Mouse (Mus musculus) limb, embryonic 12.5 days (tissue): Measurements from ENCODE around the gene Cbfb. TPM values are rescaled to one million over a fixed set of nuclear protein-coding genes. Genes with fewer than 3 reads are reported as not detected.
A peak's percentile ranks its signal among the peaks of the same experiment; 100 is the strongest.
"Not testable (repeated sequence)": the region's sequence is repeated elsewhere in the genome, so short reads cannot be mapped to it uniquely, and the experiment has no call there.

Experiments
- ATAC-seq: fragments of 200-750 bp; cut with Nextera tagmentation; 2 replicates; pipeline ENCODE4 v1.8.0; 2017; ENCODE audit warnings: low read depth, moderate TSS enrichment; ENCODE audit not compliant: insufficient number of reproducible peaks, insufficient read depth, low FRiP score, low TSS enrichment
- H3K27ac ChIP-seq: fragments of 300-500 bp; sonication (generic); 2 replicates; pipeline ENCODE4 v1.5.1; 2016; ENCODE audit warnings: mild to moderate bottlenecking, moderate library complexity
- H3K27me3 ChIP-seq: fragments of 300-500 bp; sonication (generic); 2 replicates; pipeline ENCODE4 v1.6.1; 2016; ENCODE audit warnings: mild to moderate bottlenecking, moderate library complexity
- H3K36me3 ChIP-seq: fragments of 300-500 bp; sonication (generic); 2 replicates; pipeline ENCODE4 v1.6.1; 2016; ENCODE audit warnings: mild to moderate bottlenecking, moderate library complexity
- H3K4me1 ChIP-seq: fragments of 300-500 bp; sonication (generic); replicated peaks from 2 replicates; pipeline ENCODE4 v1.6.1; 2016
- H3K4me2 ChIP-seq: fragments of 300-500 bp; sonication (generic); 2 replicates; pipeline ENCODE4 v1.6.1; 2016; ENCODE audit warnings: mild to moderate bottlenecking, moderate library complexity
- H3K4me3 ChIP-seq: fragments of 300-500 bp; sonication (generic); replicated peaks from 2 replicates; pipeline ENCODE4 v1.5.1; 2016; ENCODE audit warnings: mild to moderate bottlenecking
- H3K9ac ChIP-seq: fragments of 300-500 bp; sonication (generic); replicated peaks from 2 replicates; pipeline ENCODE4 v1.6.1; 2016; ENCODE audit warnings: mild to moderate bottlenecking, moderate library complexity
- H3K9me3 ChIP-seq: fragments of 300-500 bp; sonication (generic); 2 replicates; pipeline ENCODE4 v1.6.1; 2016; ENCODE audit warnings: mild to moderate bottlenecking, moderate library complexity
- WGBS: fragments of 180-500 bp; shearing (Covaris S2); methylation state at CpG from one replicate; pipeline ENCODE4 v1.1.7; 2016; 5-methylcytosine and 5-hydroxymethylcytosine counted together
- polyA plus RNA-seq: library from polyadenylated mRNA; unstranded; fragments of >200 nt; fragmentation: Nextera tagmentation; extraction: Ambion mirVana; gene quantifications from 2 replicates; pipeline ENCODE4 v1.2.1, GENCODE M21; 2016

The Cbfb gene
- polyA plus RNA-seq, 1 experiment from 2014 or later = 109 TPM

- Histone ChIP-seq H3K27ac (peak overlapping the region; percentile 91; the same call in 1 of the 2 replicates), H3K9me3 (no peaks in the 10 kb centered on the region), H3K4me2 (peak overlapping the region; percentile 85), H3K4me1 (peaks cover 18% of the 10 kb centered on the region), H3K9ac (peak overlapping the region; percentile 87), H3K4me3 (peak overlapping the region; percentile 95), H3K36me3 (no peaks in the 10 kb centered on the region), H3K27me3 (no peaks in the 10 kb centered on the region)
- no peak; the same call in 1 of the 2 replicates for ATAC-seq
- WGBS = under 1% methylated on average over 27 of the region's 27 CpGs
Observed at GRCm38 (mm10) chr8:105225272-105225593, 54.8 kb downstream of the Cbfb start.

DNA sequence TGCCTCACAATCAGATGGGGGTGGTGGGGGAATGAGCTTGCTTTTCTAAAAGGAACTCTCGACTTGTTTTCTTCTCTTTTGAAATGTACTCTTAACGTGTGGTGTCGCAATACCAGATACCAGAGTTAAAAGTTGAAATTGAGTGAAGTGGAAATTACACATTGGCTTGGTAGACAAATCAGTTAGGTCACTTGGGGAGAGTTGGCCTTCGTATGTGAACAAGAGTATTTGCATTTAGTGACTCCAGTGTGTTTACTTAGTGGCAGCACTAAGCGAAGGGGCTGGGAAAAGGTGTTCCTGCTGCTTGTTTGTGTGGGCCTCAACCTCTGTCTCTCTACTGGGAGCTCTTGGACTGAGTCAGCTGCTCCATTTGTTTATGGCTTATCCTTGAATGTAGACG lies 55.4 kb downstream of the Cbfb start:
- H3K27ac ChIP-seq = no peak overlapping the region
- H3K4me1 ChIP-seq = peaks cover 18% of the 10 kb centered on the region
- H3K36me3 ChIP-seq = no peaks in the 10 kb centered on the region
- no peak for ATAC-seq
- peak overlapping the region; percentile 87 for H3K9ac ChIP-seq
- H3K4me3 ChIP-seq = peak overlapping the region; percentile 95
- no peaks in the 10 kb centered on the region for H3K27me3 ChIP-seq
- H3K9me3 ChIP-seq = no peaks in the 10 kb centered on the region
- peak overlapping the region; percentile 85 for H3K4me2 ChIP-seq
- WGBS = 25% methylated on average over 6 of the region's 6 CpGs

- Histone ChIP-seq H3K4me2 (no peak overlapping the region), H3K4me3 (no peak overlapping the region), H3K27me3 (no peaks in the 10 kb centered on the region), H3K9me3 (no peaks in the 10 kb centered on the region), H3K9ac (no peak overlapping the region), H3K27ac (no peak overlapping the region), H3K36me3 (peaks cover 32% of the 10 kb centered on the region), H3K4me1 (no peaks in the 10 kb centered on the region)
- no peak for ATAC-seq
- WGBS = 90% methylated on average over 12 of the region's 12 CpGs
Observed at GRCm38 (mm10) chr8:105231503-105232320, 61.2 kb downstream of the Cbfb start.

DNA sequence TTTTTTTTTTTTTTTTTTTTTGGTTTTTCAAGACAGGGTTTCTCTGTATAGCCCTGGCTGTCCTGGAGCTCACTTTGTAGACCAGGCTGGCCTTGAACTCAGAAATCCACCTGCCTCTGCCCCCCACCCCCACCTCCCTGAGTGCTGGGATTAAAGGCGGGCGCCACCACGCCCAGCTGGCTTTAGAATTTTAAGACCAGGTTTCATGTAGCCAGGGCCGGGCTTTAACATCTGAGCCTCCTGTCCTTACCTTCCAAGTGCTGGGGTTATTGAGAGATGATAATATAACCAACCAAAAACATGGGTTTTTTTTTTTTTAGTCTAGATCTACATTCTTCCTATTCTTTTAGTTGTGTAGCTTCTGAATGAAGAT lies 61.8 kb downstream of the Cbfb start:
- not testable (repeated sequence) for H3K27me3 ChIP-seq, H3K9ac ChIP-seq, H3K9me3 ChIP-seq, H3K4me2 ChIP-seq, H3K27ac ChIP-seq, H3K4me3 ChIP-seq, H3K4me1 ChIP-seq, ATAC-seq
- H3K36me3 ChIP-seq = peaks cover 33% of the 10 kb centered on the region
- WGBS = 87% methylated on average over 4 of the region's 4 CpGs

GRCm38 (mm10) chr8:105233126-105233935 lies 62.9 kb downstream of the Cbfb start:
- ATAC-seq = no peak
- H3K36me3 ChIP-seq = peaks cover 39% of the 10 kb centered on the region
- no peak overlapping the region for H3K9ac ChIP-seq
- no peak overlapping the region for H3K4me2 ChIP-seq
- no peaks in the 10 kb centered on the region for H3K27me3 ChIP-seq
- 53% methylated on average over 1 of the region's 1 CpGs for WGBS
- no peaks in the 10 kb centered on the region for H3K4me1 ChIP-seq
- H3K4me3 ChIP-seq = no peak overlapping the region
- no peaks in the 10 kb centered on the region for H3K9me3 ChIP-seq
- no peak overlapping the region for H3K27ac ChIP-seq

GRCm38 (mm10) chr8:105235206-105235605 lies 64.7 kb downstream of the Cbfb start:
- ATAC-seq = no peak
- peaks cover 57% of the 10 kb centered on the region for H3K36me3 ChIP-seq

GRCm38 (mm10) chr8:105237442-105238142 lies 67.1 kb downstream of the Cbfb start:
- H3K27ac ChIP-seq = no peak overlapping the region
- WGBS = 93% methylated on average over 14 of the region's 14 CpGs
- no peak overlapping the region for H3K4me3 ChIP-seq
- no peak overlapping the region for H3K4me2 ChIP-seq
- H3K9me3 ChIP-seq = no peaks in the 10 kb centered on the region
- no peaks in the 10 kb centered on the region for H3K27me3 ChIP-seq
- peaks cover 72% of the 10 kb centered on the region for H3K36me3 ChIP-seq
- no peak for ATAC-seq
- H3K4me1 ChIP-seq = no peaks in the 10 kb centered on the region
- H3K9ac ChIP-seq = no peak overlapping the region

More at GRCm38 (mm10) chr8:105235206-105235605, 64.7 kb downstream of the Cbfb start:
- 70% methylated on average over 1 of the region's 1 CpGs for WGBS
- Histone ChIP-seq H3K4me1 (no peaks in the 10 kb centered on the region), H3K4me3 (no peak overlapping the region), H3K9me3 (no peaks in the 10 kb centered on the region), H3K9ac (no peak overlapping the region), H3K4me2 (no peak overlapping the region), H3K27me3 (no peaks in the 10 kb centered on the region), H3K27ac (no peak overlapping the region)

DNA sequence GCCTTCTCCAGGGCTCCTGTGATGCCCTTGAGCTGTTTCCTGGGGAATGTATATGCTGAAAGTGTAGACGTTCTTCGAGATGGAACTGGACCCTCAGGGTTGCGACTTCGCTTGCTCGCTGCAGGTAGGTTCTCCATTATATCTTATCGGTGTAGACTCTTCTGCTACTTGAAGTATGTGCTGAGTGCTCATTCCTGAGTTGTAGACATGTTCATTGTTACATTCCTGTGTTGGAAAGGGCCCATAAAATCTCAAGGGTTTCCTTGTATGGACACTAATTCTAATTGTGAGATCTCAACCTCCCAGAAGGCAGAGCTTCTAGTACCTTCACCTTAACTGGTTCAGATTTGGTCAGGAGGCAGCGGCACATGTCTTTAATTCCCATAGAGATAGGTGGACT lies 70.5 kb downstream of the Cbfb start:
- Histone ChIP-seq H3K27ac (no peak overlapping the region), H3K36me3 (peaks cover 71% of the 10 kb centered on the region), H3K4me2 (no peak overlapping the region), H3K9me3 (no peaks in the 10 kb centered on the region), H3K9ac (no peak overlapping the region), H3K4me1 (no peaks in the 10 kb centered on the region), H3K27me3 (no peaks in the 10 kb centered on the region), H3K4me3 (no peak overlapping the region)
- 94% methylated on average over 7 of the region's 7 CpGs for WGBS
- no peak for ATAC-seq

- Histone ChIP-seq H3K4me2 (no peak overlapping the region), H3K4me1 (peaks cover 17% of the 10 kb centered on the region), H3K27me3 (peaks cover 22% of the 10 kb centered on the region), H3K9me3 (no peaks in the 10 kb centered on the region), H3K4me3 (no peak overlapping the region), H3K27ac (no peak overlapping the region), H3K9ac (no peak overlapping the region), H3K36me3 (peaks cover 58% of the 10 kb centered on the region)
- WGBS = 87% methylated on average over 6 of the region's 6 CpGs
- ATAC-seq = no peak
Observed at GRCm38 (mm10) chr8:105251954-105252353, 81.5 kb downstream of the Cbfb start.

DNA sequence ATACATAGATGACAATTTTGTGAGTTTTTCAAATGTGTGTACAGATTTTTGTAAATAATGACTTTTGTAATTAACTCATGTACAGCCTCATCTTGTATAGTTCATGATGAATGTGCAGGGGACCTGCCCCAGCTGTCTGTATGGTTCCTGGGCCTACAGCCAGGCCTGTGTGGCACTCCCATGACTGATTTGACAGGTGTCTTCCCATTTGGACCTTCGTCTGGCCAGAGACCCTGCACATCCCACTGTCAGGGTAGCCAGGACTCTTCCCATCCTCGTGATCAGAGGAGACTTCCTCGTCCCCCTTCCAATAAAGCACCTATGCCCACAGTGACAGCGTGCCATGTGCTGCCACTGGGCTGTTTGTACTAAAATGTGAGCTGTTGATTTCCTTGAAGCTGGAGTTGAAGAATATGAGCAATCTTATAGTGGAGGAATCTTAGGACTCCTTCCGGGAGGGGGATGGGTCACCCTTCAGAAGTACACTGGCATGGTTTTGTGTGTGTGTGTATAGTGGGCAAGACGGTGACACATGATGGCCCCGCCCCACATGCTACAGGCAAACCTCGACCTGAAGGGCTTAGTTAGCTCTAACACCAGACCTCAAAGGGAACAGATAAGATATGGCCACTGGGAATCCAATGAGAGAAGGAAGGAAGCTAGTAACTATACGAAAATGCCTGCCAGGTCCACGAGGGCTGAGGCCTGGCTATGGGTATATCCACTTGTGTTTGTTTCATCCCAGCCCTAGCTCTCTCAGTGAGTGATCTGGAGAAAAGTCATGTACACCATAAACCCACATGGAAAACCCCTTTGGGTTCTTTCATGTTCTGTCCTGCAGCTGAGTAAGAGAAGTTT lies 82.4 kb downstream of the Cbfb start:
- H3K27ac ChIP-seq = no peak overlapping the region
- peaks cover 30% of the 10 kb centered on the region for H3K27me3 ChIP-seq
- peaks cover 54% of the 10 kb centered on the region for H3K36me3 ChIP-seq
- H3K9ac ChIP-seq = no peak overlapping the region
- no peaks in the 10 kb centered on the region for H3K9me3 ChIP-seq
- ATAC-seq = no peak
- WGBS = 87% methylated on average over 10 of the region's 10 CpGs
- peaks cover 17% of the 10 kb centered on the region for H3K4me1 ChIP-seq
- H3K4me2 ChIP-seq = no peak overlapping the region
- no peak overlapping the region for H3K4me3 ChIP-seq
